Mouse (Mus musculus): ENCODE results near the gene Mgat4b. TPM values are rescaled to one million over a fixed set of nuclear protein-coding genes. Genes with fewer than 3 reads are reported as not detected.

Gene Mgat4b
- total and polyA plus RNA-seq, 2 experiments from 2014 or later: 91.8 to 107 TPM

DNA sequence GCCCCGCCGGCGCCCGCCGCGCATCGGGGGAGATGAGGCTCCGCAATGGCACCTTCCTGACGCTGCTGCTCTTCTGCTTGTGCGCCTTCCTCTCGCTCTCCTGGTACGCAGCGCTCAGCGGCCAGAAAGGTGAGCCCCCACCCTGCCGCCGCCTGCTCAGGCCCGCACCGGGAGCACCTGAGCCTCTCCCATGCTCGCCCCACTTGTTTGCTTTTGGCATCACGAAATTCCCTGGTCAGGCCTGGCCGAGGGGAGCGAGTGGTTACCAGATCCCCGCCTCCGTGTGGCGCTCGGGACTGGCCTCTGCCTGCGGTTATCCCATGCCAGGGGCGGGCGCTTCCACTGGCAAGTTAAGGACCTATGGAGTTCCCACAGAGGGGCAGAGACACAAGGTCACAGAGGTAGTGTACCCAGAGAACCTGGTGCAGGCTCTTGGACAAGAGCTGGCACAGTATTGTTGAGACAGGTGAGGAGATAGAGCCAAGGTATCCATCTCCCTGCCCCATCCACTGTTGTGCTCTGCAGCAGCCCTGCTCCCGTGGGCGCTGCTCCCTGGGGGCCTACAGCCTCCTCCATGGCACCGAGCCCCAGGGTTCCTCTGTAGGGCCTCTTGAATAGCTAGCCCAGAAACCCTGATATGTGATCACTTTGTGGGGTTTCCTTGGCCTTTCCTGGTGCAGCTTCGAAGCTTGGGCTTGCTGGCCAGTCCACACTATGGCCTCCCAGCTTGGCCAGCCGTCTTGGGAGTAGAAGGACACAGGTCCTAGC lies 15.1 kb downstream of the Mgat4b start:
- H3K4me1 ChIP-seq (ENCODE audit: insufficient read depth): peaks cover 18% of the 10 kb centered on the region
- peak overlapping the region; percentile 97 for H3K9ac ChIP-seq
- H3K36me3 ChIP-seq (ENCODE audit: insufficient read depth): peaks cover 5% of the 10 kb centered on the region; the same call in 1 of the 2 replicates
- peak; percentile 28 for ATAC-seq
- peak; percentile 61 for DNase-seq
- no peaks in the 10 kb centered on the region for H3K27me3 ChIP-seq (ENCODE audit: insufficient read depth, low read length)
- H3K4me2 ChIP-seq (ENCODE audit: low read depth): peak overlapping the region; percentile 94
- no peak for TF ChIP-seq CTCF (IDR thresholded peaks at IDR 0.05; ENCODE audit: low read depth)
- WGBS: 3% methylated on average over 33 of the region's 34 CpGs
- peak overlapping the region; percentile 98 for H3K4me3 ChIP-seq (ENCODE audit: low read depth, low read length)
- no peaks in the 10 kb centered on the region for H3K9me3 ChIP-seq (ENCODE audit: low read length)
- H3K27ac ChIP-seq (ENCODE audit: low read depth, low read length): peak overlapping the region; percentile 96

DNA sequence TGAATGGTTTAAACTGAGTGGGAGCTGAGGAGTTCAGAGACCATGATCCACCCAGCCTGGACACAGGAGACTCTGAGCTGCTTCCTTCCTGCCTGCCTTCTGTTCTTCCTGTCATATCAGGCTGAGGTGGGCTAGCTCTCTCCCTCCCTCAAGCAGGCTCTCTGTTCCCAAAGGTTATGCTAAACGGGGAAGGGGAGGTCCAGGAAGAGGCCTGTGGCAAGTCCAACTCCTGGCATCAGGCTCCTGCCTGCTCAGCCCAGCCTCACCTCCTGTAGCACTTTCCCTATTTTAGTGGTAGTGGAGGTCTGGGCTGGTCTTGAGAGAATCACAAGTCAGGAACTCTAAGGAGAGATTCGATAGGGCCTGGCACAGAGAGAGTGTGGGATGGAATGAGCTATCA lies 15.7 kb downstream of the Mgat4b start:
- no peaks in the 10 kb centered on the region for H3K9me3 ChIP-seq (ENCODE audit: low read length)
- peaks cover 7% of the 10 kb centered on the region; the same call in 1 of the 2 replicates for H3K36me3 ChIP-seq (ENCODE audit: insufficient read depth)
- peaks cover 21% of the 10 kb centered on the region for H3K4me1 ChIP-seq (ENCODE audit: insufficient read depth)
- no peaks in the 10 kb centered on the region for H3K27me3 ChIP-seq (ENCODE audit: insufficient read depth, low read length)
- H3K9ac ChIP-seq: peak overlapping the region; percentile 97
- WGBS: 42% methylated on average over 2 of the region's 2 CpGs
- H3K27ac ChIP-seq (ENCODE audit: low read depth, low read length): no peak overlapping the region; the same call in 1 of the 2 replicates
- TF ChIP-seq CTCF (IDR thresholded peaks at IDR 0.05; ENCODE audit: low read depth): no peak
- peak overlapping the region; percentile 98 for H3K4me3 ChIP-seq (ENCODE audit: low read depth, low read length)
- DNase-seq: no peak
- H3K4me2 ChIP-seq (ENCODE audit: low read depth): peak overlapping the region; percentile 94
- ATAC-seq: no peak

DNA sequence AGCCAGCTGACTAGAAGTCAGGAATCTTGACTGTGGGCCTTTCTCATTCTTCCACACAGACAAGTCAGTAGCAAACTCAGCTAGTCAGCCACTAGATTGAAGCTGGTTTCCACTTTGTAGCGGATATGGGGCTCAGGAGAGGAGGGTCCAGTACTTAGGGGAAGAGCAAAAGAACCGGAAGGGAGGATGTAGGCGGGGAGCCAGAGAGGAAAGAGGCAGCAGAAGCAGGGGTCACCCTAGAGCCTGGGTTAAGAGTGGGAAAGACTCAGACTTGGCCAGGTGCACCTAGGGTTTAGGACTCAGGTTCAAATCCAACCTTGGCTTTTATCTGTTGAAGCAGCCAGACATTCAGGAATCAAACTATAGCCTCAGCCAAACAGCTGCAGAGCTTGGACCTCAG lies 16.5 kb downstream of the Mgat4b start:
- TF ChIP-seq CTCF (IDR thresholded peaks at IDR 0.05; ENCODE audit: low read depth): no peak
- no peak for ATAC-seq
- H3K4me2 ChIP-seq (ENCODE audit: low read depth): peak overlapping the region; percentile 94

DNA sequence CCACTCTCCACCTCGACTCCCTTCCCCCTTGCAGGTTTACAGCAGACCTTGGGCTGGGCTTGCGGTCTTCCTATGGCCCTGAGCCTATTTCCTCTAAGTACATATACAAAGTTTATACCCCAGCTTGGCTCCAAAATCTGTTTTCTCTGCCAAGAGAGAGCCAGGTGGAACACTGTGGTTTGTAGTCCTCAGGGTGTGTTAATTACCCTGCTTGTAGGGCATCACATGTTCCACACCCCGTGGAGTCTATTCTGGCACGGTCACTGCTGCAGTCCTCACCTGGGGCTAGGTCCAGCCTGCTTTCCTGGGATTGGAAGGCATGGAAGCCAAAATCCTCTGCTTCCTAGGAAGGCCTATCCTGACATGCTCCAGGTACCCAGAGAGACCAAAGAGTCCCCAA lies 17.0 kb downstream of the Mgat4b start:
- Histone ChIP-seq H3K27me3 (ENCODE audit: insufficient read depth, low read length) (no peaks in the 10 kb centered on the region), H3K4me2 (ENCODE audit: low read depth) (no peak overlapping the region), H3K36me3 (ENCODE audit: insufficient read depth) (peaks cover 19% of the 10 kb centered on the region), H3K9me3 (ENCODE audit: low read length) (no peaks in the 10 kb centered on the region), H3K9ac (no peak overlapping the region), H3K4me3 (ENCODE audit: low read depth, low read length) (no peak overlapping the region), H3K27ac (ENCODE audit: low read depth, low read length) (no peak overlapping the region), H3K4me1 (ENCODE audit: insufficient read depth) (peaks cover 21% of the 10 kb centered on the region)
- no peak for TF ChIP-seq CTCF (IDR thresholded peaks at IDR 0.05; ENCODE audit: low read depth)
- ATAC-seq (no peak), DNase-seq (no peak)
- WGBS: 84% methylated on average over 4 of the region's 4 CpGs

More for the DNA sequence above, 16.5 kb downstream of the Mgat4b start:
- DNase-seq: no peak
- H3K9me3 ChIP-seq (ENCODE audit: low read length): no peaks in the 10 kb centered on the region
- 79% methylated on average over 3 of the region's 3 CpGs for WGBS
- no peak overlapping the region for H3K9ac ChIP-seq
- H3K4me3 ChIP-seq (ENCODE audit: low read depth, low read length): no peak overlapping the region
- H3K27me3 ChIP-seq (ENCODE audit: insufficient read depth, low read length): no peaks in the 10 kb centered on the region
- H3K36me3 ChIP-seq (ENCODE audit: insufficient read depth): peaks cover 14% of the 10 kb centered on the region
- peaks cover 21% of the 10 kb centered on the region for H3K4me1 ChIP-seq (ENCODE audit: insufficient read depth)
- H3K27ac ChIP-seq (ENCODE audit: low read depth, low read length): no peak overlapping the region

DNA sequence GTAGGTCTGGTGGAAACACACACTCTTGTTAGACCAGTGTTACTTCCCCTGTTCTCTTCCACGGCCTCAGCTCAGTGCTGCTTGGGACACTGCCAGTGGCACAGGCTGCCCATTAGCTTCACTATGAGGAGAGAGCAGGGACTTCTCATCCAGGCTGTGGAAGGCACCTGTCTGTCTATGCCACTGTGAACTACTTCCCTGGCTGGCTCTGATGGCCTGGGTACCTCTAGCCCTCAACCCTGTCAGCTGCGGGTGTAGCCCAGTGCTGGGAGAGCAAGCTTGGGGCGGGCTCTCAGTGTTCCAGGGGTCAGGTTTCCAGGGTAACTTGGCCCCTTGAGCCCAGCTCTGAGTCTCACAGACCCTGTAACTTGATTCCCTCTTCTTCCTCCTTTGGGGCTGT lies 18.1 kb downstream of the Mgat4b start:
- no peak for DNase-seq
- H3K9ac ChIP-seq: no peak overlapping the region

DNA sequence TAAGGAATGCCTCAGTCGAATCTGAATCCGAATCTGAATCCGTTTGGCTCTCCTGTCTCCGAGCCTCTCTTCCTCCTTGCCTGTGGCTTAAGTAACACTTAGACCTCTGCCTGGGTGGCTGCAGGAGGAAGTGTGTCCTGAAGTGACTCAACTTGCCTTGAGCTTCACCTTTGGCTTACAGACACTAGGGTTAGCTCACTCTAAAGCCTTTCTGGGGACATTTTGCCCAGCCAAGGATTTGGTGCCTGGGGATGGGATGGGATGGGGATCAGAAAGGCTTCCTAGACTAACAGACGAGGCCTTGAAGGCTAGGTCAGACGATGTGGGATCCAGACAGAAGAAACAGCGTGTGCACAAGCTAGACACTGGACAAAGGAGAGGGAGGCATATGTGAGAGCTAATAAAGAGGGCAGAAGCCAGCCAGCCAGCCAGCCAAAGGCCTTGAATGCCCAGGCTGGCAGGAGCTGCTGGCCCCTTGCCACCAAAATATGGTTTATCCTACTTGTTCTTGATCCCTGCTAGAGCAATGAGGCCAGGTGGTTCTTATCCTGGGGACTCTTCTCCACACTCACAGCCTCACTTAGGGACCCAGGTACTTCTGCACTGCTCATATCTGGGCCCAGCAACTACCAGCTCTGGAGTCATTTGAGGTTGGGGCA lies 18.7 kb downstream of the Mgat4b start:
- peaks cover 10% of the 10 kb centered on the region for H3K4me1 ChIP-seq (ENCODE audit: insufficient read depth)
- H3K9me3 ChIP-seq (ENCODE audit: low read length): no peaks in the 10 kb centered on the region
- ATAC-seq (no peak), DNase-seq (no peak)
- TF ChIP-seq CTCF (IDR thresholded peaks at IDR 0.05; ENCODE audit: low read depth): no peak
- H3K9ac ChIP-seq: 0 out of 2 replicates have a peak overlapping the region, but pooled peaks have one; percentile 14
- peaks cover 36% of the 10 kb centered on the region for H3K36me3 ChIP-seq (ENCODE audit: insufficient read depth)
- 45% methylated on average over 7 of the region's 7 CpGs for WGBS
- no peaks in the 10 kb centered on the region for H3K27me3 ChIP-seq (ENCODE audit: insufficient read depth, low read length)
- H3K4me2 ChIP-seq (ENCODE audit: low read depth): no peak overlapping the region
- H3K27ac ChIP-seq (ENCODE audit: low read depth, low read length): no peak overlapping the region
- no peak overlapping the region for H3K4me3 ChIP-seq (ENCODE audit: low read depth, low read length)

More for the DNA sequence above, 18.1 kb downstream of the Mgat4b start:
- ATAC-seq: no peak
- Histone ChIP-seq H3K4me1 (ENCODE audit: insufficient read depth) (peaks cover 14% of the 10 kb centered on the region), H3K4me3 (ENCODE audit: low read depth, low read length) (no peak overlapping the region), H3K4me2 (ENCODE audit: low read depth) (no peak overlapping the region), H3K36me3 (ENCODE audit: insufficient read depth) (peaks cover 30% of the 10 kb centered on the region), H3K9me3 (ENCODE audit: low read length) (no peaks in the 10 kb centered on the region), H3K27me3 (ENCODE audit: insufficient read depth, low read length) (no peaks in the 10 kb centered on the region), H3K27ac (ENCODE audit: low read depth, low read length) (no peak overlapping the region)
- no peak for TF ChIP-seq CTCF (IDR thresholded peaks at IDR 0.05; ENCODE audit: low read depth)
- 32% methylated on average over 3 of the region's 3 CpGs for WGBS

All from forebrain, postnatal 0 days (tissue).